Mouse (Mus musculus): ENCODE measurements at regions not wholly inside any gene's neighbourhood (a gene's known extent, or its start where the extent isn't known, plus 50 kb on each side); places are given as distances from the start of the nearest gene placed in this dataset.

- H3K27me3 ChIP-seq (ENCODE audit: control insufficient read depth, insufficient read depth, low read length) = no peaks in the 10 kb centered on the region
- no peak overlapping the region for H3K4me3 ChIP-seq (ENCODE audit: insufficient read depth in 1 of 2, low read depth in 2 of 2, low read length in 2 of 2)
- no peak for TF ChIP-seq CTCF (IDR thresholded peaks at IDR 0.05; ENCODE audit: low read depth)
- TF ChIP-seq EP300 (IDR thresholded peaks at IDR 0.05; ENCODE audit: low read depth) = no peak
- no peaks in the 10 kb centered on the region for H3K36me3 ChIP-seq (replicated peaks; ENCODE audit: control insufficient read depth, insufficient read depth, low read depth)
- H3K4me1 ChIP-seq (replicated peaks; ENCODE audit: control insufficient read depth in 2 of 2, insufficient read depth in 2 of 2, low read length in 1 of 2) = peaks cover 4 to 5% of the 10 kb centered on the region in 2 experiments
- DNase-seq (ENCODE audit: low read depth in 3 of 3, low spot score in 3 of 3) (no peak), ATAC-seq (ENCODE audit: insufficient read depth) (no peak)
- H3K27ac ChIP-seq = no peak overlapping the region
- H3K4me2 ChIP-seq (ENCODE audit: low read depth) = no peak overlapping the region
- H3K9me3 ChIP-seq (ENCODE audit: control insufficient read depth, low read length) = no peaks in the 10 kb centered on the region
- 45% methylated on average over 8 of the region's 8 CpGs for WGBS (ENCODE audit: insufficient replicate concordance)
- H3K9ac ChIP-seq (replicated peaks) = no peak overlapping the region
These were observed 78.5 kb upstream of the Runx3 start for GRCm38 (mm10) chr4:135041921-135042320.

- H3K9ac ChIP-seq (replicated peaks) = no peak overlapping the region
- H3K27me3 ChIP-seq (ENCODE audit: control insufficient read depth, insufficient read depth, low read length) = no peaks in the 10 kb centered on the region
- WGBS (ENCODE audit: insufficient replicate concordance) = 46% methylated on average over 1 of the region's 1 CpGs
- DNase-seq (ENCODE audit: low read depth in 3 of 3, low spot score in 3 of 3) (no peak), ATAC-seq (ENCODE audit: insufficient read depth) (no peak)
- H3K4me3 ChIP-seq (ENCODE audit: insufficient read depth in 1 of 2, low read depth in 2 of 2, low read length in 2 of 2) = no peak overlapping the region
- peaks cover 4 to 5% of the 10 kb centered on the region in 2 experiments for H3K4me1 ChIP-seq (replicated peaks; ENCODE audit: control insufficient read depth in 2 of 2, insufficient read depth in 2 of 2, low read length in 1 of 2)
- TF ChIP-seq CTCF (IDR thresholded peaks at IDR 0.05; ENCODE audit: low read depth) (no peak), EP300 (IDR thresholded peaks at IDR 0.05; ENCODE audit: low read depth) (no peak)
- no peak overlapping the region for H3K27ac ChIP-seq
- H3K9me3 ChIP-seq (ENCODE audit: control insufficient read depth, low read length) = no peaks in the 10 kb centered on the region
- no peak overlapping the region for H3K4me2 ChIP-seq (ENCODE audit: low read depth)
- no peaks in the 10 kb centered on the region for H3K36me3 ChIP-seq (replicated peaks; ENCODE audit: control insufficient read depth, insufficient read depth, low read depth)
These were observed 78.0 kb upstream of the Runx3 start for GRCm38 (mm10) chr4:135042501-135042900.

GRCm38 (mm10) chr4:135045054-135045453, 75.4 kb upstream of the Runx3 start:
- ATAC-seq (ENCODE audit: insufficient read depth) (no peak), DNase-seq (ENCODE audit: low read depth in 3 of 3, low spot score in 3 of 3) (no peak)
- no peak overlapping the region for H3K4me3 ChIP-seq (ENCODE audit: insufficient read depth in 1 of 2, low read depth in 2 of 2, low read length in 2 of 2)
- TF ChIP-seq EP300 (IDR thresholded peaks at IDR 0.05; ENCODE audit: low read depth) (no peak), CTCF (IDR thresholded peaks at IDR 0.05; ENCODE audit: low read depth) (no peak)
- H3K27ac ChIP-seq = no peak overlapping the region
- H3K9me3 ChIP-seq (ENCODE audit: control insufficient read depth, low read length) = no peaks in the 10 kb centered on the region
- no peaks in the 10 kb centered on the region for H3K36me3 ChIP-seq (replicated peaks; ENCODE audit: control insufficient read depth, insufficient read depth, low read depth)
- no peak overlapping the region for H3K4me2 ChIP-seq (ENCODE audit: low read depth)
- peaks cover 4 to 7% of the 10 kb centered on the region in 2 experiments for H3K4me1 ChIP-seq (replicated peaks; ENCODE audit: control insufficient read depth in 2 of 2, insufficient read depth in 2 of 2, low read length in 1 of 2)
- no peaks in the 10 kb centered on the region for H3K27me3 ChIP-seq (ENCODE audit: control insufficient read depth, insufficient read depth, low read length)
- whole genome bisulfite sequencing (ENCODE audit: insufficient replicate concordance) = 68% methylated on average over 16 of the region's 16 CpGs
- H3K9ac ChIP-seq (replicated peaks) = no peak overlapping the region

- Histone ChIP-seq H3K36me3 (replicated peaks; ENCODE audit: control insufficient read depth, insufficient read depth, low read depth) (no peaks in the 10 kb centered on the region), H3K9ac (replicated peaks) (no peak overlapping the region), H3K9me3 (ENCODE audit: control insufficient read depth, low read length) (no peaks in the 10 kb centered on the region), H3K4me2 (ENCODE audit: low read depth) (no peak overlapping the region), H3K4me1 (replicated peaks; ENCODE audit: control insufficient read depth in 2 of 2, insufficient read depth in 2 of 2, low read length in 1 of 2) (peaks cover 4 to 7% of the 10 kb centered on the region in 2 experiments), H3K27ac (no peak overlapping the region), H3K27me3 (ENCODE audit: control insufficient read depth, insufficient read depth, low read length) (no peaks in the 10 kb centered on the region), H3K4me3 (ENCODE audit: insufficient read depth in 1 of 2, low read depth in 2 of 2, low read length in 2 of 2) (no peak overlapping the region)
- ATAC-seq (ENCODE audit: insufficient read depth) (0 out of 2 replicates have a peak, but pooled peaks have one; percentile 33), DNase-seq (ENCODE audit: low read depth in 3 of 3, low spot score in 3 of 3) (peak in 2 of 3 experiments; percentile 17 to 35)
- no peak for TF ChIP-seq EP300 (IDR thresholded peaks at IDR 0.05; ENCODE audit: low read depth)
- TF ChIP-seq CTCF (IDR thresholded peaks at IDR 0.05; ENCODE audit: low read depth) = no peak
- 29% methylated on average over 7 of the region's 7 CpGs for WGBS (ENCODE audit: insufficient replicate concordance)
These were observed 73.8 kb upstream of the Runx3 start for GRCm38 (mm10) chr4:135046619-135047018.

GRCm38 (mm10) chr4:135047251-135047650, 73.2 kb upstream of the Runx3 start:
- H3K27ac ChIP-seq = no peak overlapping the region
- H3K4me2 ChIP-seq (ENCODE audit: low read depth) = no peak overlapping the region
- H3K9me3 ChIP-seq (ENCODE audit: control insufficient read depth, low read length) = no peaks in the 10 kb centered on the region
- no peak for ATAC-seq (ENCODE audit: insufficient read depth)
- H3K9ac ChIP-seq (replicated peaks) = no peak overlapping the region
- DNase-seq (ENCODE audit: low read depth in 3 of 3, low spot score in 3 of 3) = no peak
- no peaks in the 10 kb centered on the region for H3K27me3 ChIP-seq (ENCODE audit: control insufficient read depth, insufficient read depth, low read length)
- TF ChIP-seq CTCF (IDR thresholded peaks at IDR 0.05; ENCODE audit: low read depth) (no peak), EP300 (IDR thresholded peaks at IDR 0.05; ENCODE audit: low read depth) (no peak)
- H3K4me3 ChIP-seq (ENCODE audit: insufficient read depth in 1 of 2, low read depth in 2 of 2, low read length in 2 of 2) = no peak overlapping the region
- WGBS (ENCODE audit: insufficient replicate concordance) = 67% methylated on average over 6 of the region's 6 CpGs
- no peaks in the 10 kb centered on the region for H3K36me3 ChIP-seq (replicated peaks; ENCODE audit: control insufficient read depth, insufficient read depth, low read depth)
- peaks cover 4 to 7% of the 10 kb centered on the region in 2 experiments for H3K4me1 ChIP-seq (replicated peaks; ENCODE audit: control insufficient read depth in 2 of 2, insufficient read depth in 2 of 2, low read length in 1 of 2)

Measured in liver, embryonic 14.5 days (tissue).